Mouse (Mus musculus): Measurements from ENCODE around the gene Acox1. TPM values are rescaled to one million over a fixed set of nuclear protein-coding genes. Genes with fewer than 3 reads are reported as not detected.

Acox1 gene
- polyA plus RNA-seq, 1 experiment from 2014 or later = 22.4 TPM

- Histone ChIP-seq H3K27ac (replicated peaks; ENCODE audit: low read depth, low read length) (peak within 1 kb of the TSS; percentile 42; the same call in 1 of the 2 replicates), H3K4me1 (ENCODE audit: control insufficient read depth, insufficient read depth, low read length) (peaks cover 7% of the 10 kb centered on the region; the same call in 1 of the 2 replicates), H3K9me3 (replicated peaks; ENCODE audit: control insufficient read depth, low read length) (no peaks in the 10 kb centered on the region), H3K9ac (replicated peaks; ENCODE audit: low read length) (peak within 1 kb of the TSS; percentile 64), H3K4me3 (ENCODE audit: low read depth, low read length) (peak within 1 kb of the TSS; percentile 43), H3K36me3 (replicated peaks; ENCODE audit: control insufficient read depth, insufficient read depth, low read depth, low read length) (peaks cover 6% of the 10 kb centered on the region), H3K27me3 (ENCODE audit: control insufficient read depth, insufficient read depth, low read length) (no peaks in the 10 kb centered on the region), H3K4me2 (ENCODE audit: low read depth, low read length) (peak within 1 kb of the TSS; percentile 66)
- under 1% methylated on average over 69 of the region's 69 CpGs for WGBS
- DNase-seq (ENCODE audit: low spot score) (peak; percentile 89), ATAC-seq (replicated peaks; ENCODE audit: insufficient number of reproducible peaks, low FRiP score, low TSS enrichment, low read depth) (peak; percentile 77)
These were observed 68.2 kb downstream of the Acox1 start, which contains the start of gene Trim65 for GRCm38 (mm10) chr11:116130488-116131205. TSS of gene Trim65 (minus strand) at chr11:116131128.

GRCm38 (mm10) chr11:116129993-116130487, 68.8 kb downstream of the Acox1 start:
- Histone ChIP-seq H3K9me3 (replicated peaks; ENCODE audit: control insufficient read depth, low read length) (no peaks in the 10 kb centered on the region), H3K9ac (replicated peaks; ENCODE audit: low read length) (peak overlapping the region; percentile 64), H3K36me3 (replicated peaks; ENCODE audit: control insufficient read depth, insufficient read depth, low read depth, low read length) (peaks cover 6% of the 10 kb centered on the region), H3K27ac (replicated peaks; ENCODE audit: low read depth, low read length) (0 out of 2 replicates have a peak overlapping the region, but pooled peaks have one; percentile 42), H3K27me3 (ENCODE audit: control insufficient read depth, insufficient read depth, low read length) (no peaks in the 10 kb centered on the region), H3K4me1 (ENCODE audit: control insufficient read depth, insufficient read depth, low read length) (peaks cover 7% of the 10 kb centered on the region; the same call in 1 of the 2 replicates), H3K4me2 (ENCODE audit: low read depth, low read length) (peak overlapping the region; percentile 66), H3K4me3 (ENCODE audit: low read depth, low read length) (peak overlapping the region; percentile 43)
- DNase-seq (ENCODE audit: low spot score) (peak; percentile 31), ATAC-seq (replicated peaks; ENCODE audit: insufficient number of reproducible peaks, low FRiP score, low TSS enrichment, low read depth) (peak; percentile 31)
- WGBS = 47% methylated on average over 8 of the region's 8 CpGs

- H3K9me3 ChIP-seq (replicated peaks; ENCODE audit: control insufficient read depth, low read length) = no peaks in the 10 kb centered on the region
- no peak for DNase-seq (ENCODE audit: low spot score)
- 73% methylated on average over 9 of the region's 9 CpGs for WGBS
- H3K4me3 ChIP-seq (ENCODE audit: low read depth, low read length) = no peak overlapping the region
- peaks cover 6% of the 10 kb centered on the region for H3K36me3 ChIP-seq (replicated peaks; ENCODE audit: control insufficient read depth, insufficient read depth, low read depth, low read length)
- no peak overlapping the region for H3K27ac ChIP-seq (replicated peaks; ENCODE audit: low read depth, low read length)
- H3K27me3 ChIP-seq (ENCODE audit: control insufficient read depth, insufficient read depth, low read length) = no peaks in the 10 kb centered on the region
- ATAC-seq (replicated peaks; ENCODE audit: insufficient number of reproducible peaks, low FRiP score, low TSS enrichment, low read depth) = no peak
- no peak overlapping the region for H3K9ac ChIP-seq (replicated peaks; ENCODE audit: low read length)
- H3K4me2 ChIP-seq (ENCODE audit: low read depth, low read length) = no peak overlapping the region
- H3K4me1 ChIP-seq (ENCODE audit: control insufficient read depth, insufficient read depth, low read length) = peaks cover 7% of the 10 kb centered on the region; the same call in 1 of the 2 replicates
These were observed 69.6 kb downstream of the Acox1 start for GRCm38 (mm10) chr11:116129091-116129790.

- Histone ChIP-seq H3K27ac (replicated peaks; ENCODE audit: low read depth, low read length) (no peak overlapping the region), H3K9me3 (replicated peaks; ENCODE audit: control insufficient read depth, low read length) (no peaks in the 10 kb centered on the region), H3K9ac (replicated peaks; ENCODE audit: low read length) (no peak overlapping the region), H3K4me3 (ENCODE audit: low read depth, low read length) (no peak overlapping the region), H3K27me3 (ENCODE audit: control insufficient read depth, insufficient read depth, low read length) (no peaks in the 10 kb centered on the region), H3K4me1 (ENCODE audit: control insufficient read depth, insufficient read depth, low read length) (peaks cover 7% of the 10 kb centered on the region; the same call in 1 of the 2 replicates), H3K4me2 (ENCODE audit: low read depth, low read length) (no peak overlapping the region), H3K36me3 (replicated peaks; ENCODE audit: control insufficient read depth, insufficient read depth, low read depth, low read length) (peaks cover 6% of the 10 kb centered on the region)
- DNase-seq (ENCODE audit: low spot score) (no peak), ATAC-seq (replicated peaks; ENCODE audit: insufficient number of reproducible peaks, low FRiP score, low TSS enrichment, low read depth) (no peak)
- WGBS = 83% methylated on average over 9 of the region's 9 CpGs
These were observed 70.9 kb downstream of the Acox1 start for GRCm38 (mm10) chr11:116127986-116128385.

- H3K4me3 ChIP-seq (ENCODE audit: low read depth, low read length) = no peak within 1 kb of the TSS; the same call in 1 of the 2 replicates
- no peaks in the 10 kb centered on the region for H3K27me3 ChIP-seq (ENCODE audit: control insufficient read depth, insufficient read depth, low read length)
- ATAC-seq (replicated peaks; ENCODE audit: insufficient number of reproducible peaks, low FRiP score, low TSS enrichment, low read depth) (no peak), DNase-seq (ENCODE audit: low spot score) (peak; percentile 82)
- no peaks in the 10 kb centered on the region for H3K9me3 ChIP-seq (replicated peaks; ENCODE audit: control insufficient read depth, low read length)
- H3K36me3 ChIP-seq (replicated peaks; ENCODE audit: control insufficient read depth, insufficient read depth, low read depth, low read length) = peaks cover 5% of the 10 kb centered on the region
- WGBS = 20% methylated on average over 23 of the region's 23 CpGs
- peak within 1 kb of the TSS; percentile 44 for H3K4me2 ChIP-seq (ENCODE audit: low read depth, low read length)
- peak within 1 kb of the TSS; percentile 47; the same call in 1 of the 2 replicates for H3K27ac ChIP-seq (replicated peaks; ENCODE audit: low read depth, low read length)
- peak within 1 kb of the TSS; percentile 39 for H3K9ac ChIP-seq (replicated peaks; ENCODE audit: low read length)
- peaks cover 7% of the 10 kb centered on the region; the same call in 1 of the 2 replicates for H3K4me1 ChIP-seq (ENCODE audit: control insufficient read depth, insufficient read depth, low read length)
These were observed 71.5 kb downstream of the Acox1 start, which contains the start of gene Trim47 for GRCm38 (mm10) chr11:116127156-116127980. TSS of gene Trim47 (minus strand) at chr11:116127210.

GRCm38 (mm10) chr11:116126261-116126660, 72.6 kb downstream of the Acox1 start:
- Histone ChIP-seq H3K36me3 (replicated peaks; ENCODE audit: control insufficient read depth, insufficient read depth, low read depth, low read length) (peaks cover 4% of the 10 kb centered on the region), H3K9me3 (replicated peaks; ENCODE audit: control insufficient read depth, low read length) (no peaks in the 10 kb centered on the region), H3K27ac (replicated peaks; ENCODE audit: low read depth, low read length) (no peak overlapping the region), H3K27me3 (ENCODE audit: control insufficient read depth, insufficient read depth, low read length) (no peaks in the 10 kb centered on the region), H3K4me3 (ENCODE audit: low read depth, low read length) (no peak overlapping the region), H3K4me2 (ENCODE audit: low read depth, low read length) (no peak overlapping the region), H3K4me1 (ENCODE audit: control insufficient read depth, insufficient read depth, low read length) (peaks cover 7% of the 10 kb centered on the region; the same call in 1 of the 2 replicates), H3K9ac (replicated peaks; ENCODE audit: low read length) (no peak overlapping the region)
- DNase-seq (ENCODE audit: low spot score) (no peak), ATAC-seq (replicated peaks; ENCODE audit: insufficient number of reproducible peaks, low FRiP score, low TSS enrichment, low read depth) (no peak)
- 95% methylated on average over 15 of the region's 15 CpGs for WGBS

Data from embryonic facial prominence, embryonic 11.5 days (tissue).